Mouse (Mus musculus): ENCODE measurements at regions not wholly inside any gene's neighbourhood (a gene's known extent, or its start where the extent isn't known, plus 50 kb on each side); places are given as distances from the start of the nearest gene placed in this dataset.

DNA sequence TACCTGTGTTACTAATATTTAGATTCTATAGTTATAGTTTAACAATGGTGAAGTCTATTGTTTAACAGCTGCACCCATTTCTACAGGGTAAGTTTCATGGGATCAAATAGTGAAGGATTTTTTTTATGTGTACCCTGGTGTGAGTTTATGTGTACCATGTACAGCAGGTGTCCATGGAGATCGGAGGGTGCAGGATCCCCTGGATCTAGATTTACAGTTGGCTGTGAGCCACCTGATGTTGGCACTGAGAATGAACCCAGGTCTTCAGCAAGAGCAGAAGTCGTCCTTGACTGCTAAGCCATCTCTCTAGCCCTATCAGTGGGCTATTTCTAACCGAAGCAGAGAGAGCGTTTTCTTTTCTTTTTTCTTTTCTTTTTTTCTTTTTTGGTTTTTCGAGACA, 162.4 kb upstream of the Lef1 start:
- 90% methylated on average over 5 of the region's 5 CpGs for whole genome bisulfite sequencing
- no peak overlapping the region for H3K4me3 ChIP-seq (ENCODE audit: low read depth, low read length)
- peaks cover 17% of the 10 kb centered on the region for H3K4me1 ChIP-seq (ENCODE audit: control insufficient read depth, insufficient read depth, low read length)
- no peak for DNase-seq (ENCODE audit: low spot score)
- no peaks in the 10 kb centered on the region for H3K9me3 ChIP-seq (replicated peaks; ENCODE audit: control insufficient read depth, low read length)
- H3K4me2 ChIP-seq (ENCODE audit: low read length) = no peak overlapping the region
- no peak for ATAC-seq
- H3K27ac ChIP-seq (ENCODE audit: low read depth, low read length) = no peak overlapping the region
- no peak overlapping the region for H3K9ac ChIP-seq (ENCODE audit: low read length)
- no peaks in the 10 kb centered on the region for H3K36me3 ChIP-seq (ENCODE audit: control insufficient read depth, insufficient read depth, low read length)
- H3K27me3 ChIP-seq (replicated peaks; ENCODE audit: control insufficient read depth, insufficient read depth, low read length) = no peaks in the 10 kb centered on the region

GRCm38 (mm10) chr3:130947277-130947606, 163.0 kb upstream of the Lef1 start:
- ATAC-seq = peak; percentile 25
- no peaks in the 10 kb centered on the region for H3K36me3 ChIP-seq (ENCODE audit: control insufficient read depth, insufficient read depth, low read length)
- H3K27ac ChIP-seq (ENCODE audit: low read depth, low read length) = peak overlapping the region; percentile 87; the same call in 1 of the 2 replicates
- no peaks in the 10 kb centered on the region for H3K27me3 ChIP-seq (replicated peaks; ENCODE audit: control insufficient read depth, insufficient read depth, low read length)
- no peak for DNase-seq (ENCODE audit: low spot score)
- WGBS = 59% methylated on average over 4 of the region's 4 CpGs
- no peak overlapping the region; the same call in 1 of the 2 replicates for H3K4me2 ChIP-seq (ENCODE audit: low read length)
- H3K4me1 ChIP-seq (ENCODE audit: control insufficient read depth, insufficient read depth, low read length) = peaks cover 17% of the 10 kb centered on the region
- no peak overlapping the region for H3K9ac ChIP-seq (ENCODE audit: low read length)
- no peak overlapping the region for H3K4me3 ChIP-seq (ENCODE audit: low read depth, low read length)
- H3K9me3 ChIP-seq (replicated peaks; ENCODE audit: control insufficient read depth, low read length) = no peaks in the 10 kb centered on the region

DNA sequence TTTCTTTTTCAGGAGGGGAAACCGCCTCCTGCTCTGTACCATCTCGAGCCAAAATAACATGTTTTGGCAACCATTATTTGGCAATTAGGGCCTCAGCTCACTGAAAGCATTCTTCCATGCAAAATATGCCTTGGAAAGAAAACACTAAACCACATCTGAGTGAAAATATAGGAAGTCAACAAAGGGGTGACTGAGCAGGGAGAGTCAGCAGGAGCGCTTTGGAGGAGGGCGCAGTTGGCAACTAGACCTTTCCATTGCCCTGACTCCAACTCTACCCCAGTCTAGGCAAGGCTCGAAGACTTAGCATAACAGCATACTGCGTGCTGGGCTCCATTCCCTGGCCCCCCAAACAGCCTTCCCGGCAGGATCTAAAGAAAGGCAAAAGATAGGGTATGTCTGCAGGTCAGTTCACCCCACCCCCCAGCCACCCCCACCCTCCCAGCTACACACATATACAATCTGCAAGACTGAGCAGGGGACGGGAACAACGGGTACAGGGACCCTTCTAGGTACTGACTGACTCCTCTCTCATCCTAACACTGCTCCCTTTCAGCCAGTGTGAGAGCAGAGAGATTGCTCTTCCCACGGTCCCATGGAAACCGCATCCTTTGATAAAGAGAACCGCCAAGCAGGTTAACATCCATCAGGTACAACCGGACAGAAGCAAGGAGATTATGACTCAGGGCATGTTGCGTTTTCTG, 163.5 kb upstream of the Lef1 start:
- WGBS = 32% methylated on average over 14 of the region's 14 CpGs
- peak overlapping the region; percentile 28; the same call in 1 of the 2 replicates for H3K4me3 ChIP-seq (ENCODE audit: low read depth, low read length)
- H3K27me3 ChIP-seq (replicated peaks; ENCODE audit: control insufficient read depth, insufficient read depth, low read length) = no peaks in the 10 kb centered on the region
- peak overlapping the region; percentile 63 for H3K4me2 ChIP-seq (ENCODE audit: low read length)
- peak overlapping the region; percentile 63; the same call in 1 of the 2 replicates for H3K9ac ChIP-seq (ENCODE audit: low read length)
- peak; percentile 66 for DNase-seq (ENCODE audit: low spot score)
- H3K36me3 ChIP-seq (ENCODE audit: control insufficient read depth, insufficient read depth, low read length) = no peaks in the 10 kb centered on the region
- ATAC-seq = peak; percentile 65
- H3K9me3 ChIP-seq (replicated peaks; ENCODE audit: control insufficient read depth, low read length) = no peaks in the 10 kb centered on the region
- peaks cover 17% of the 10 kb centered on the region for H3K4me1 ChIP-seq (ENCODE audit: control insufficient read depth, insufficient read depth, low read length)
- peak overlapping the region; percentile 87 for H3K27ac ChIP-seq (ENCODE audit: low read depth, low read length)

DNA sequence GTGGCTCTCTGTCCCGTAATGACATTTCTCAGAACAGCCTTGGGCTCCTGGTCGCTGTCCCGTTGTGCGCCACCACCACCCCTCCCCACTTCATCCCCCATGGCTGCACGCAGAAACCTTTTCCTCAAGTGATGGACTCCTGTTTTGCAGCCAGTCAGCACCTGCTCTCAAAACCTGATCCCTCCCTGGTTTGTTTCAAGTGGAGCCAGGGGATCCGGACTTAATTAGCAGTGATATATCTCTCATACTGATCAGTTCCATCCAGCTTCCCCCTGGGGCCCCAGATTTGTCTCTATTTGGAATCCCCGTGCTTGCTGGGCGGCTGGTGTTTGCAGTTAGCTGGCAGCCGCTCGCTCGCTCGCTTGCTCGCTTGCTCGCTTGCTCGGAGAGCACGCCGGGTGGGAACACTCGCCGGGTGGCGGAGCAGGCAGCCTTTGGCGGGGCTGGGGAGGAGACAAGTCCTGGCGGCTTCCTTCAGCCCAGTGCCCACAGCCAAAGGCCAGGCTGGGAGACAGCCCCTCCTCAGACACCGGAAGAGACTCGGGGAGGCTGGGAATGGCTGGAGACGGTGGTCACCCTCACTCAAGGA, 164.3 kb upstream of the Lef1 start:
- Histone ChIP-seq H3K4me3 (ENCODE audit: low read depth, low read length) (peak overlapping the region; percentile 28), H3K27me3 (replicated peaks; ENCODE audit: control insufficient read depth, insufficient read depth, low read length) (no peaks in the 10 kb centered on the region), H3K9ac (ENCODE audit: low read length) (peak overlapping the region; percentile 63), H3K27ac (ENCODE audit: low read depth, low read length) (peak overlapping the region; percentile 87), H3K9me3 (replicated peaks; ENCODE audit: control insufficient read depth, low read length) (no peaks in the 10 kb centered on the region), H3K4me1 (ENCODE audit: control insufficient read depth, insufficient read depth, low read length) (peaks cover 17% of the 10 kb centered on the region), H3K36me3 (ENCODE audit: control insufficient read depth, insufficient read depth, low read length) (no peaks in the 10 kb centered on the region), H3K4me2 (ENCODE audit: low read length) (peak overlapping the region; percentile 63)
- WGBS = 0% methylated on average over 25 of the region's 25 CpGs
- ATAC-seq (peak; percentile 86), DNase-seq (ENCODE audit: low spot score) (peak; percentile 86)

DNA sequence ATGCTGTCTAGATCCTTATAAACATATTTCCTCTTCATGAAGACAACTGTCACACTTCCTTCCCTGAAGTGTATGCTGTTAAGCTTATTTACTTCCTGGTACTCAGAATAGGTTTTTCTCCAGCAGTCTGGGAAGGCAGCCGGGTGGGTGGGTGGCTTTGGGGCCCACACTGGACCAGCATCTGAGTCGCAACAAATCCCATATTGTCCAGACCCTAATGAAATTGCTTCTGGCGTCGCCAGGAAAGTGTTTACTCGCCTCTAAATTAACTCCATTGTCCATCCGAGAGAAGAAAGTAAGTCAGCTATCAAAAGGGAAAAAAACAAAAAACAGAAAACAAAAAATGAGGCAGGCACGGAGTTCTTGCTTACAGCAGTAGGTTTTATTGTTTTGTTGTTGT, 164.9 kb upstream of the Lef1 start:
- Histone ChIP-seq H3K9ac (ENCODE audit: low read length) (peak overlapping the region; percentile 63), H3K36me3 (ENCODE audit: control insufficient read depth, insufficient read depth, low read length) (no peaks in the 10 kb centered on the region), H3K4me2 (ENCODE audit: low read length) (peak overlapping the region; percentile 63), H3K27ac (ENCODE audit: low read depth, low read length) (peak overlapping the region; percentile 87; the same call in 1 of the 2 replicates), H3K9me3 (replicated peaks; ENCODE audit: control insufficient read depth, low read length) (no peaks in the 10 kb centered on the region), H3K4me3 (ENCODE audit: low read depth, low read length) (peak overlapping the region; percentile 28), H3K4me1 (ENCODE audit: control insufficient read depth, insufficient read depth, low read length) (peaks cover 17% of the 10 kb centered on the region), H3K27me3 (replicated peaks; ENCODE audit: control insufficient read depth, insufficient read depth, low read length) (no peaks in the 10 kb centered on the region)
- 3% methylated on average over 7 of the region's 7 CpGs for WGBS
- ATAC-seq (no peak), DNase-seq (ENCODE audit: low spot score) (peak; percentile 30)

DNA sequence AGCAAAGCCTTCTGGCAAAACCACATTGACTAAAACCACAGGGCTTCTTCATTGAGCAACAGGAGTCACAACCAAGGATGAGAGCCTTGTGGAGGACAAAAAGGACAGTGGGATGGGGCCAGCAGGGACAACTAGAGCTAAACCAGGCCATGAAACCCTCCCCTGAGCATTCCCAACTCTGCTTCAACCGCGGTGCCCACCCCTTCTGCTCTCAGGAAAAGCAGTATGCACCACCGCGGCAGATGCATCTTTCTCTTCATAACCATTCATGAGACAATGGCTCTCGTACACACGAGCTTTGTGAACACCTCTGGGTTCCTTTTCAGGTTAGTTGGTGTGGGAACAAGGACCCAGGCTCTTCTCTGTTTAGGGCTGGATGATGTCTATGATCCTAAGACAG, 166.0 kb upstream of the Lef1 start:
- H3K4me2 ChIP-seq (ENCODE audit: low read length) = no peak overlapping the region
- no peak for ATAC-seq
- 92% methylated on average over 6 of the region's 6 CpGs for WGBS
- no peaks in the 10 kb centered on the region for H3K9me3 ChIP-seq (replicated peaks; ENCODE audit: control insufficient read depth, low read length)
- no peak overlapping the region for H3K4me3 ChIP-seq (ENCODE audit: low read depth, low read length)
- no peak overlapping the region for H3K9ac ChIP-seq (ENCODE audit: low read length)
- no peak for DNase-seq (ENCODE audit: low spot score)
- peaks cover 17% of the 10 kb centered on the region for H3K4me1 ChIP-seq (ENCODE audit: control insufficient read depth, insufficient read depth, low read length)
- no peaks in the 10 kb centered on the region for H3K36me3 ChIP-seq (ENCODE audit: control insufficient read depth, insufficient read depth, low read length)
- H3K27ac ChIP-seq (ENCODE audit: low read depth, low read length) = no peak overlapping the region
- H3K27me3 ChIP-seq (replicated peaks; ENCODE audit: control insufficient read depth, insufficient read depth, low read length) = no peaks in the 10 kb centered on the region

GRCm38 (mm10) chr3:130942947-130943630, 167.2 kb upstream of the Lef1 start:
- Histone ChIP-seq H3K4me3 (ENCODE audit: low read depth, low read length) (no peak overlapping the region), H3K27ac (ENCODE audit: low read depth, low read length) (no peak overlapping the region), H3K9ac (ENCODE audit: low read length) (no peak overlapping the region), H3K9me3 (replicated peaks; ENCODE audit: control insufficient read depth, low read length) (no peaks in the 10 kb centered on the region), H3K4me2 (ENCODE audit: low read length) (no peak overlapping the region), H3K27me3 (replicated peaks; ENCODE audit: control insufficient read depth, insufficient read depth, low read length) (no peaks in the 10 kb centered on the region), H3K36me3 (ENCODE audit: control insufficient read depth, insufficient read depth, low read length) (no peaks in the 10 kb centered on the region), H3K4me1 (ENCODE audit: control insufficient read depth, insufficient read depth, low read length) (peaks cover 17% of the 10 kb centered on the region)
- 76% methylated on average over 8 of the region's 8 CpGs for WGBS
- DNase-seq (ENCODE audit: low spot score) = no peak
- no peak for ATAC-seq

- H3K4me1 ChIP-seq (ENCODE audit: control insufficient read depth, insufficient read depth, low read length) = peaks cover 3% of the 10 kb centered on the region; the same call in 1 of the 2 replicates
- no peaks in the 10 kb centered on the region for H3K9me3 ChIP-seq (replicated peaks; ENCODE audit: control insufficient read depth, low read length)
- ATAC-seq (no peak), DNase-seq (ENCODE audit: low spot score) (no peak)
- H3K27me3 ChIP-seq (replicated peaks; ENCODE audit: control insufficient read depth, insufficient read depth, low read length) = no peaks in the 10 kb centered on the region
- H3K9ac ChIP-seq (ENCODE audit: low read length) = no peak overlapping the region
- no peak overlapping the region for H3K4me2 ChIP-seq (ENCODE audit: low read length)
- H3K36me3 ChIP-seq (ENCODE audit: control insufficient read depth, insufficient read depth, low read length) = no peaks in the 10 kb centered on the region
- no peak overlapping the region for H3K4me3 ChIP-seq (ENCODE audit: low read depth, low read length)
- WGBS = 85% methylated on average over 5 of the region's 5 CpGs
- no peak overlapping the region for H3K27ac ChIP-seq (ENCODE audit: low read depth, low read length)
Observed at GRCm38 (mm10) chr3:130940302-130940867, 169.9 kb upstream of the Lef1 start.
